Mouse (Mus musculus): ENCODE measurements around the gene Gadl1. TPM values are rescaled to one million over a fixed set of nuclear protein-coding genes. Genes with fewer than 3 reads are reported as not detected.

Gadl1 gene
- polyA plus RNA-seq, 1 experiment from 2014 or later, result 0.54 TPM

- Histone ChIP-seq H3K4me1 (ENCODE audit: insufficient read depth) (no peaks in the 10 kb centered on the region), H3K4me2 (no peak overlapping the region), H3K9ac (no peak overlapping the region; the same call in 1 of the 2 replicates), H3K4me3 (ENCODE audit: low read depth, low read length) (no peak overlapping the region), H3K27me3 (ENCODE audit: insufficient read depth, low read length) (no peaks in the 10 kb centered on the region), H3K36me3 (ENCODE audit: insufficient read depth) (no peaks in the 10 kb centered on the region), H3K27ac (ENCODE audit: low read depth) (no peak overlapping the region), H3K9me3 (ENCODE audit: low read depth, low read length) (no peaks in the 10 kb centered on the region)
- WGBS, result 87% methylated on average over 10 of the region's 10 CpGs
- ATAC-seq (ENCODE audit: insufficient read depth), result no peak
- no peak for DNase-seq
- no peak for TF ChIP-seq CTCF (IDR thresholded peaks at IDR 0.05; ENCODE audit: low read depth)
Measured at GRCm38 (mm10) chr9:115943577-115944320, 34.5 kb downstream of the Gadl1 start.

GRCm38 (mm10) chr9:115965056-115965455, 55.8 kb downstream of the Gadl1 start:
- Histone ChIP-seq H3K4me3 (ENCODE audit: low read depth, low read length) (no peak overlapping the region), H3K36me3 (ENCODE audit: insufficient read depth) (no peaks in the 10 kb centered on the region), H3K4me1 (ENCODE audit: insufficient read depth) (no peaks in the 10 kb centered on the region), H3K9ac (no peak overlapping the region), H3K4me2 (no peak overlapping the region), H3K27me3 (ENCODE audit: insufficient read depth, low read length) (no peaks in the 10 kb centered on the region), H3K27ac (ENCODE audit: low read depth) (no peak overlapping the region), H3K9me3 (ENCODE audit: low read depth, low read length) (no peaks in the 10 kb centered on the region)
- 84% methylated on average over 7 of the region's 7 CpGs for WGBS
- TF ChIP-seq CTCF (IDR thresholded peaks at IDR 0.05; ENCODE audit: low read depth), result no peak
- ATAC-seq (ENCODE audit: insufficient read depth), result no peak
- no peak for DNase-seq

GRCm38 (mm10) chr9:115966116-115966515, 56.9 kb downstream of the Gadl1 start:
- TF ChIP-seq CTCF (IDR thresholded peaks at IDR 0.05; ENCODE audit: low read depth), result no peak
- no peaks in the 10 kb centered on the region for H3K27me3 ChIP-seq (ENCODE audit: insufficient read depth, low read length)

GRCm38 (mm10) chr9:115966746-115967145, 57.5 kb downstream of the Gadl1 start:
- H3K36me3 ChIP-seq (ENCODE audit: insufficient read depth), result no peaks in the 10 kb centered on the region
- H3K4me2 ChIP-seq, result no peak overlapping the region
- no peaks in the 10 kb centered on the region for H3K9me3 ChIP-seq (ENCODE audit: low read depth, low read length)
- DNase-seq (no peak), ATAC-seq (ENCODE audit: insufficient read depth) (no peak)
- H3K4me1 ChIP-seq (ENCODE audit: insufficient read depth), result no peaks in the 10 kb centered on the region
- no peak overlapping the region for H3K9ac ChIP-seq
- no peak overlapping the region for H3K4me3 ChIP-seq (ENCODE audit: low read depth, low read length)
- H3K27me3 ChIP-seq (ENCODE audit: insufficient read depth, low read length), result no peaks in the 10 kb centered on the region
- no peak for TF ChIP-seq CTCF (IDR thresholded peaks at IDR 0.05; ENCODE audit: low read depth)
- H3K27ac ChIP-seq (ENCODE audit: low read depth), result no peak overlapping the region
- 82% methylated on average over 5 of the region's 5 CpGs for WGBS

More at GRCm38 (mm10) chr9:115966116-115966515, 56.9 kb downstream of the Gadl1 start:
- Histone ChIP-seq H3K9ac (no peak overlapping the region), H3K9me3 (ENCODE audit: low read depth, low read length) (no peaks in the 10 kb centered on the region), H3K36me3 (ENCODE audit: insufficient read depth) (no peaks in the 10 kb centered on the region), H3K27ac (ENCODE audit: low read depth) (no peak overlapping the region), H3K4me3 (ENCODE audit: low read depth, low read length) (no peak overlapping the region), H3K4me2 (no peak overlapping the region), H3K4me1 (ENCODE audit: insufficient read depth) (no peaks in the 10 kb centered on the region)
- ATAC-seq (ENCODE audit: insufficient read depth) (no peak), DNase-seq (no peak)
- 74% methylated on average over 4 of the region's 4 CpGs for WGBS

- H3K9me3 ChIP-seq (ENCODE audit: low read depth, low read length), result no peaks in the 10 kb centered on the region
- no peaks in the 10 kb centered on the region for H3K4me1 ChIP-seq (ENCODE audit: insufficient read depth)
- no peaks in the 10 kb centered on the region for H3K27me3 ChIP-seq (ENCODE audit: insufficient read depth, low read length)
- DNase-seq (no peak), ATAC-seq (ENCODE audit: insufficient read depth) (no peak)
- no peak overlapping the region for H3K4me2 ChIP-seq
- no peak for TF ChIP-seq CTCF (IDR thresholded peaks at IDR 0.05; ENCODE audit: low read depth)
- H3K27ac ChIP-seq (ENCODE audit: low read depth), result no peak overlapping the region
- no peaks in the 10 kb centered on the region for H3K36me3 ChIP-seq (ENCODE audit: insufficient read depth)
- 82% methylated on average over 5 of the region's 5 CpGs for WGBS
- H3K4me3 ChIP-seq (ENCODE audit: low read depth, low read length), result no peak overlapping the region
- no peak overlapping the region for H3K9ac ChIP-seq
Measured at GRCm38 (mm10) chr9:115967638-115968037, 58.4 kb downstream of the Gadl1 start.

- H3K9ac ChIP-seq, result no peak overlapping the region
- ATAC-seq (ENCODE audit: insufficient read depth) (no peak), DNase-seq (no peak)
- no peak overlapping the region for H3K4me2 ChIP-seq
- H3K27ac ChIP-seq (ENCODE audit: low read depth), result no peak overlapping the region
- no peak for TF ChIP-seq CTCF (IDR thresholded peaks at IDR 0.05; ENCODE audit: low read depth)
- no peaks in the 10 kb centered on the region for H3K36me3 ChIP-seq (ENCODE audit: insufficient read depth)
- no peak overlapping the region for H3K4me3 ChIP-seq (ENCODE audit: low read depth, low read length)
- H3K9me3 ChIP-seq (ENCODE audit: low read depth, low read length), result no peaks in the 10 kb centered on the region; the same call in 1 of the 2 replicates
- WGBS, result 86% methylated on average over 6 of the region's 6 CpGs
- no peaks in the 10 kb centered on the region for H3K27me3 ChIP-seq (ENCODE audit: insufficient read depth, low read length)
- H3K4me1 ChIP-seq (ENCODE audit: insufficient read depth), result no peaks in the 10 kb centered on the region
Measured at GRCm38 (mm10) chr9:115976901-115977300, 67.6 kb downstream of the Gadl1 start.

GRCm38 (mm10) chr9:115977598-115978240, 68.5 kb downstream of the Gadl1 start:
- peak; percentile 11 for DNase-seq
- Histone ChIP-seq H3K4me2 (no peak overlapping the region), H3K9ac (no peak overlapping the region), H3K9me3 (ENCODE audit: low read depth, low read length) (no peaks in the 10 kb centered on the region; the same call in 1 of the 2 replicates), H3K36me3 (ENCODE audit: insufficient read depth) (no peaks in the 10 kb centered on the region), H3K27ac (ENCODE audit: low read depth) (no peak overlapping the region), H3K4me3 (ENCODE audit: low read depth, low read length) (no peak overlapping the region), H3K4me1 (ENCODE audit: insufficient read depth) (no peaks in the 10 kb centered on the region), H3K27me3 (ENCODE audit: insufficient read depth, low read length) (no peaks in the 10 kb centered on the region)
- no peak for TF ChIP-seq CTCF (IDR thresholded peaks at IDR 0.05; ENCODE audit: low read depth)
- 81% methylated on average over 15 of the region's 15 CpGs for WGBS
- no peak for ATAC-seq (ENCODE audit: insufficient read depth)

All from lung, embryonic 14.5 days (tissue).